Mouse (Mus musculus): ENCODE measurements around the gene Sp1.

Gene Sp1

GRCm38 (mm10) chr15:102399229-102400221, 6.4 kb upstream of the Sp1 start:
- peak; percentile 92 for DNase-seq (ENCODE audit: low spot score)

GRCm38 (mm10) chr15:102400476-102401045, 5.4 kb upstream of the Sp1 start:
- peak; percentile 74 for DNase-seq (ENCODE audit: low spot score)

- DNase-seq (ENCODE audit: low spot score): no peak
Observed at GRCm38 (mm10) chr15:102401278-102401677, 4.7 kb upstream of the Sp1 start.

GRCm38 (mm10) chr15:102402210-102402609, 3.7 kb upstream of the Sp1 start:
- no peak for DNase-seq (ENCODE audit: low spot score)

GRCm38 (mm10) chr15:102404608-102405488, 1.1 kb upstream of the Sp1 start:
- DNase-seq (ENCODE audit: low spot score): no peak

- DNase-seq (ENCODE audit: low spot score): peak; percentile 85
Observed at GRCm38 (mm10) chr15:102406196-102406911, 411 bp downstream of the Sp1 start.

- no peak for DNase-seq (ENCODE audit: low spot score)
Observed at GRCm38 (mm10) chr15:102406912-102407580, 1.1 kb downstream of the Sp1 start.

- DNase-seq (ENCODE audit: low spot score): peak; percentile 58
Observed at GRCm38 (mm10) chr15:102407681-102408557, 2.0 kb downstream of the Sp1 start.

- DNase-seq (ENCODE audit: low spot score): no peak
Observed at GRCm38 (mm10) chr15:102408558-102409130, 2.7 kb downstream of the Sp1 start.

- DNase-seq (ENCODE audit: low spot score): no peak
Observed at GRCm38 (mm10) chr15:102409286-102409685, 3.3 kb downstream of the Sp1 start.

GRCm38 (mm10) chr15:102411077-102411476, 5.1 kb downstream of the Sp1 start:
- no peak for DNase-seq (ENCODE audit: low spot score)

GRCm38 (mm10) chr15:102413687-102414086, 7.7 kb downstream of the Sp1 start:
- no peak for DNase-seq (ENCODE audit: low spot score)

- no peak for DNase-seq (ENCODE audit: low spot score)
Observed at GRCm38 (mm10) chr15:102417524-102417923, 11.6 kb downstream of the Sp1 start.

- no peak for DNase-seq (ENCODE audit: low spot score)
Observed at GRCm38 (mm10) chr15:102420986-102421385, 15.0 kb downstream of the Sp1 start.

- peak; percentile 88 for DNase-seq (ENCODE audit: low spot score)
Observed at GRCm38 (mm10) chr15:102421437-102421836, 15.5 kb downstream of the Sp1 start.

GRCm38 (mm10) chr15:102423602-102424240, 17.8 kb downstream of the Sp1 start:
- no peak for DNase-seq (ENCODE audit: low spot score)

GRCm38 (mm10) chr15:102424657-102425056, 18.7 kb downstream of the Sp1 start:
- DNase-seq (ENCODE audit: low spot score): no peak

GRCm38 (mm10) chr15:102426963-102427362, 21.0 kb downstream of the Sp1 start:
- DNase-seq (ENCODE audit: low spot score): no peak

- no peak for DNase-seq (ENCODE audit: low spot score)
Observed at GRCm38 (mm10) chr15:102432046-102432445, 26.1 kb downstream of the Sp1 start.
